Mouse (Mus musculus) midbrain, embryonic 11.5 days (tissue): ENCODE measurements at regions not wholly inside any gene's neighbourhood (a gene's known extent, or its start where the extent isn't known, plus 50 kb on each side); places are given as distances from the start of the nearest gene placed in this dataset.
A peak's percentile ranks its signal among the peaks of the same experiment; 100 is the strongest.

Experiments
- ATAC-seq: fragments of 200-750 bp; cut with Nextera tagmentation; 2 replicates; pipeline ENCODE4 v1.8.0; 2017; ENCODE audit warnings: moderate TSS enrichment, moderate library complexity; ENCODE audit not compliant: low FRiP score
- DNase-seq: peaks from one replicate; pipeline ENCODE4 v3.0.0; 2015; ENCODE audit warnings: low spot score; ENCODE audit errors: missing footprints
- H3K27ac ChIP-seq: fragments of 300-500 bp; sonication (generic); 2 replicates; pipeline ENCODE4 v1.5.1; 2014; ENCODE audit warnings: low read depth, low read length
- H3K27me3 ChIP-seq: fragments of 300-500 bp; sonication (generic); 2 replicates; pipeline ENCODE4 v1.6.1; 2014; ENCODE audit warnings: mild to moderate bottlenecking, low read length, moderate library complexity, mixed read lengths; ENCODE audit not compliant: control insufficient read depth, insufficient read depth
- H3K36me3 ChIP-seq: fragments of 300-500 bp; sonication (generic); 2 replicates; pipeline ENCODE4 v1.6.1; 2014; ENCODE audit warnings: mild to moderate bottlenecking, low read length, moderate library complexity, mixed read lengths; ENCODE audit not compliant: control insufficient read depth, insufficient read depth
- H3K4me1 ChIP-seq: fragments of 300-500 bp; sonication (generic); 2 replicates; pipeline ENCODE4 v1.6.1; 2014; ENCODE audit warnings: low read length; ENCODE audit not compliant: control insufficient read depth, insufficient read depth
- H3K4me2 ChIP-seq: fragments of 300-500 bp; sonication (generic); 2 replicates; pipeline ENCODE4 v1.6.1; 2014; ENCODE audit warnings: mild to moderate bottlenecking, moderate library complexity
- H3K4me3 ChIP-seq: fragments of 300-500 bp; sonication (generic); 2 replicates; pipeline ENCODE4 v1.5.1; 2014; ENCODE audit warnings: low read depth, low read length
- H3K9ac ChIP-seq: fragments of 300-500 bp; sonication (generic); 2 replicates; pipeline ENCODE4 v1.6.1; 2014; ENCODE audit warnings: low read length
- H3K9me3 ChIP-seq: fragments of 300-500 bp; sonication (generic); 2 replicates; pipeline ENCODE4 v1.6.1; 2016; ENCODE audit warnings: low read length; ENCODE audit not compliant: control insufficient read depth
- WGBS: fragments of 180-500 bp; shearing (Covaris S2); extraction: QIAGEN DNeasy Blood & Tissue Kit; methylation state at CpG from one replicate; pipeline ENCODE4 v1.1.7; 2014; 5-methylcytosine and 5-hydroxymethylcytosine counted together

DNA sequence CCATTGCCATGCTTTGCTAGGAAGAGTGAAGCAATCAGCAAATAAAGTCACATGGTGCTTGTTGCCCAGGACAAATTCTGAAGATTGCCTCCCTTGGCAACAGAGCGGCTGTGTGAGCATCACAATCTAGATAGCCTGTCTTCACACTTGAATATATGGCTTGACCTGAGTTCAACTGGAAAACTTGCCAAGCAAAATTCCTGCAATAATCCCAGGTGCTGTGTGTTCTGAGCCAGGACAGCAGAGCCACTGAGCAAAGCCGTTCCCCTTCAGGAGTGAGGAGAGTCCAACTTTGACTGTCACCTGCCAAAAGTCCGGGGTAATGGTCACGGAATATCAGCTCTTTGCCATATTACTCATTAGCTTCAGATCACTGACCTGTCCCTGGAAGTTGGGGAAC lies 176.8 kb upstream of the Irx5 start:
- Histone ChIP-seq H3K27ac (no peak overlapping the region), H3K36me3 (no peaks in the 10 kb centered on the region)
- WGBS: 96% methylated on average over 4 of the region's 4 CpGs

DNA sequence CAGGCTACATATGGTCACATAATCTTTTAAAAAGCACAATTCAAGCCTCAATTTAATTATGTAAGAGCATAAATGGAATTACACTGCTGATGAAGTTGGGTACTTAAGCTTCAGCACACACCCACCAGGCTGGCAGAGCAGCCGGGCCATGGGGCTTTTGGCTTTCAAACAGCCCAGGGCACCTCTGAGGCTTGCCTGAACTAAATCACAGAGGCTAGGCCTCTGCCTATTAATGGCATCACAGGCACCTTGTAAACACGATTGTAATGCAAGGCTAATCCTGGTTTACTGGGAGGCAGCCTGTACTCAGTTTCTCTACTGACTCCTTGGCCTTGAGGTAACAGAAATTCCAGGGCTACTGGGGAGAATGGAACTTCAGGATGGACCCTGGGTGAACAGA lies 178.1 kb upstream of the Irx5 start:
- H3K4me3 ChIP-seq: no peak overlapping the region
- DNase-seq (peak; percentile 26), ATAC-seq (no peak)
- no peak overlapping the region for H3K4me2 ChIP-seq
- no peaks in the 10 kb centered on the region for H3K36me3 ChIP-seq
- no peaks in the 10 kb centered on the region for H3K9me3 ChIP-seq
- no peaks in the 10 kb centered on the region for H3K27me3 ChIP-seq
- no peaks in the 10 kb centered on the region for H3K4me1 ChIP-seq
- no peak overlapping the region for H3K9ac ChIP-seq
- H3K27ac ChIP-seq: no peak overlapping the region
- WGBS: 57% methylated on average over 2 of the region's 2 CpGs

More for the DNA sequence above, 176.8 kb upstream of the Irx5 start:
- DNase-seq (no peak), ATAC-seq (no peak)
- Histone ChIP-seq H3K9ac (no peak overlapping the region), H3K4me3 (no peak overlapping the region), H3K4me1 (no peaks in the 10 kb centered on the region), H3K4me2 (no peak overlapping the region), H3K9me3 (no peaks in the 10 kb centered on the region), H3K27me3 (no peaks in the 10 kb centered on the region)

DNA sequence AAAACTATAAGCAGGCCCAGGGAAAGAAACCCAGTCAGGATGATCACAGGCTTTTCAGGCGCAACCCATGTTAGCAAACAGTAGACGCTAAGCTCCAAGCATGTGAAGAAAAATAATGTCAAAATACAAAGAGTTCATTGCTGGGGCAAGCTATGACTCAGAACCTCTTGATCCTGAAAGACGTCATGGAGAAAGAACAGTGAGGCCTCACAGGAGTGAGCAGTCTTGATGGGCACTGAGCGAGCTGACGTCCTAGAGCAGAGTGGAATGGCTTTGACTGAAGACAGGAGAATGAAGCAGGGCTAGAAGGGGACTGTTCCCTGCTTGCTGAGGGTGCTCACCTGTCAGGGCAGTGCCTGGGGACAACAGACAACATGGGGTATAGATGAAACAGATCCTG lies 181.3 kb upstream of the Irx5 start:
- ATAC-seq (no peak), DNase-seq (peak; percentile 70)
- no peaks in the 10 kb centered on the region for H3K4me1 ChIP-seq
- H3K4me3 ChIP-seq: no peak overlapping the region
- 87% methylated on average over 5 of the region's 5 CpGs for WGBS
- H3K36me3 ChIP-seq: no peaks in the 10 kb centered on the region
- H3K27ac ChIP-seq: no peak overlapping the region
- H3K9ac ChIP-seq: no peak overlapping the region
- no peak overlapping the region for H3K4me2 ChIP-seq
- no peaks in the 10 kb centered on the region for H3K27me3 ChIP-seq
- no peaks in the 10 kb centered on the region for H3K9me3 ChIP-seq

DNA sequence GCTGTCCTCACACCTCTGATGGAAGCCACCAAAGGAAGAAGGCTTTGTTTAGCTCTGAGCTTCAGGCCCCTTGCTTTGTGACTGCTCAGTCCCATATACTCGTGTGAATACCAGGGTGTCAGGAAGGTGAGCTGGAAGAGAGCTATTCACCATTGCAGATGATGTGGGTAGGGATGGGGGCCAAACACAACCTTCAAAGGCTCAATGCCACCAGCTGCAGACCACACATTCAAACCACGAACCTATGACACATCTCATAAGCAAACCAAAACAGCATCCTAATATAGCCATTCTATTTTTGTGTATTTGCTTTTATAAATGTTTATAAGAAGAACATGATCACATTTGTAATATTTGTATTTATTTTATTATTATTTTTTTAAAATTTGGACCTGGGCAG lies 183.3 kb upstream of the Irx5 start:
- no peaks in the 10 kb centered on the region for H3K4me1 ChIP-seq
- H3K27me3 ChIP-seq: no peaks in the 10 kb centered on the region
- no peak overlapping the region for H3K4me2 ChIP-seq
- no peaks in the 10 kb centered on the region for H3K9me3 ChIP-seq
- H3K4me3 ChIP-seq: no peak overlapping the region
- no peak overlapping the region for H3K27ac ChIP-seq
- DNase-seq: peak; percentile 78
- H3K36me3 ChIP-seq: no peaks in the 10 kb centered on the region
- no peak overlapping the region for H3K9ac ChIP-seq
- WGBS: 89% methylated on average over 2 of the region's 2 CpGs
- ATAC-seq: no peak

DNA sequence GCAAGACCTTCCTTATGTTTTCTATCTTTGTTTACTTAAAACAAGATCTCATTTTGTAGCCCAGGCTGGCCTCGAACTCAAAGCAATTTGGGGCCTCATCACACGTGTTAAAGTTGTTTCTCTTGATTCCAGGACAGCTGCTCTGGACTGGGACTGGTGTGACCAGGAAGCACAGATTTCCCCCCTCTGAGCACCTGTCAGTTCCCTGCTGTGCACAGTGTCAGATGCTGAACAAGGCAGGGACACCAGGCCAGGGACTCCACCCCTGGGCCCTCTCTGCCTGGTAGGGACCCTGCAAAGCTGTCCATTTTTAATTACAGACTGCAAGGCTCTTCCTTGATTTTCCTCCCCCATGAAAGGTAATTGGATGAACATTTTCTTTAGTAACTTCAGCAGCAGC lies 185.8 kb upstream of the Irx5 start:
- DNase-seq (no peak), ATAC-seq (no peak)
- 70% methylated on average over 2 of the region's 2 CpGs for WGBS
- H3K4me3 ChIP-seq: no peak overlapping the region
- no peaks in the 10 kb centered on the region for H3K36me3 ChIP-seq
- H3K9me3 ChIP-seq: no peaks in the 10 kb centered on the region
- H3K27ac ChIP-seq: no peak overlapping the region
- H3K27me3 ChIP-seq: no peaks in the 10 kb centered on the region
- H3K4me2 ChIP-seq: no peak overlapping the region
- H3K4me1 ChIP-seq: no peaks in the 10 kb centered on the region; the same call in 1 of the 2 replicates
- H3K9ac ChIP-seq: no peak overlapping the region

DNA sequence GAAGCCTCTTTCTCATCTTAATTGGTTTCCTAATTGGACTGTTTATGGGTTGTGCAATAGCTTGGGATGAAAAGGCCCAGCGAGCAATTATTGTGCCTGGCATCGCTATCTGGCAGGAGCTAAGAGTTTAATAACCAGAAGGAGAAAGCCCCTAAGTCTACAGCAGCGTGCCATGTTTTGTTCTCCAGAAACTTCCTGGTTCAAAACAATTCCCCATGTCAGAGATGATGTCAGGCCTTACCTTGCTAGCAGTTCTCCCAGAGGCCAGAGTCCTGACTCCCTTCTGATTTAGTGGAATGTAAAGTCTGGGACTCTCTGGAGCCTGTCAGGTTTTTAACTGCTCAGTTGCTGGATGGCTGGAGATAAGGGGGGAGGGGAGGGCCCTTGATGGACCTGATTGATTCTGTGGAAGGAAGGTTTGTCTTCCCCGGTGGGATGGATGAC lies 190.1 kb upstream of the Irx5 start:
- no peaks in the 10 kb centered on the region for H3K27me3 ChIP-seq

DNA sequence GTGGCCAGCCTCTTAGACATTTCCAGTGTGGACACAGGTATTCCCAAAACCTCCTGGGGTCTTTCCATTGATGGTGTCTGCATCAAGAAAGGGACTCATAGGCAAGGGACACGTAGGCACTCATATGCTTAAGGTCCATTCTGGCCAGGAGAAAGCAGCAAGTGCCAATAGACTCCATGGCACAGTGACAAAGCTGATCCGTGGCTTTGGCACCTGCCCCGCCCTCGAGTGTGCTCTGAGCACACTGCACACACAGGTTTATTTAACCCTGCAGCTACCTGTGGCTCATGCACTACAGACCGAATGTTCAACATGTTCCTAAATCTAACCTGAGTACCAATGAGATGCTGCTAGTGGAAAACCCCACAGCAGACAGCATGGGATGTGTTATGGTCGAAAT lies 192.1 kb upstream of the Irx5 start:
- no peaks in the 10 kb centered on the region for H3K36me3 ChIP-seq
- DNase-seq (peak; percentile 2), ATAC-seq (no peak)
- no peak overlapping the region for H3K4me3 ChIP-seq
- H3K4me1 ChIP-seq: no peaks in the 10 kb centered on the region; the same call in 1 of the 2 replicates
- H3K4me2 ChIP-seq: no peak overlapping the region
- no peaks in the 10 kb centered on the region for H3K27me3 ChIP-seq
- WGBS: 91% methylated on average over 6 of the region's 6 CpGs
- no peak overlapping the region for H3K9ac ChIP-seq
- no peaks in the 10 kb centered on the region for H3K9me3 ChIP-seq
- H3K27ac ChIP-seq: no peak overlapping the region

More for the DNA sequence above, 190.1 kb upstream of the Irx5 start:
- H3K27ac ChIP-seq: no peak overlapping the region
- no peak overlapping the region for H3K4me3 ChIP-seq
- peak; percentile 84 for DNase-seq
- no peaks in the 10 kb centered on the region for H3K9me3 ChIP-seq
- H3K9ac ChIP-seq: no peak overlapping the region
- no peak for ATAC-seq
- 44% methylated on average over 4 of the region's 4 CpGs for WGBS
- no peaks in the 10 kb centered on the region; the same call in 1 of the 2 replicates for H3K4me1 ChIP-seq
- H3K4me2 ChIP-seq: no peak overlapping the region
- no peaks in the 10 kb centered on the region for H3K36me3 ChIP-seq

DNA sequence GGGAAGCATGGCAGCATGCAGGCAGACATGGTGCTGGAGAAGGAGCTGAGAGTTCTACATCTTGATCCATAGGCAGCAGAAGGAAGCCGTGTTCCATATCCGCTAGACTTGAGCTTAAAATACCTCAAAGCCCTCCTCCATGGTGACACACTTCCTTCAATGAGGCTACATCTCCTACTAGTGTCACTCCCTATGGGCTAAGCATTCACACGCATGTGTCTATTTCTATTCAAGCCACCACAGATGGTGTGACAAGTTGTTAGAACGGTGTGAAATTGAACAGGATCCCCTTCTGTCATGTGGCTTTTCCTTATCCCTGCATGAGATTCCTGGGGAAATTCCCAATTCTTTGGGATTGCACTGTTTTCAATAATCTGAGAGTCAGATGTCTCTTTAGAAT lies 192.9 kb upstream of the Irx5 start:
- Histone ChIP-seq H3K36me3 (no peaks in the 10 kb centered on the region), H3K27me3 (no peaks in the 10 kb centered on the region), H3K9ac (no peak overlapping the region), H3K9me3 (no peaks in the 10 kb centered on the region), H3K27ac (no peak overlapping the region), H3K4me3 (no peak overlapping the region), H3K4me2 (no peak overlapping the region), H3K4me1 (no peaks in the 10 kb centered on the region; the same call in 1 of the 2 replicates)
- ATAC-seq (no peak), DNase-seq (peak; percentile 19)
- 93% methylated on average over 4 of the region's 4 CpGs for WGBS

DNA sequence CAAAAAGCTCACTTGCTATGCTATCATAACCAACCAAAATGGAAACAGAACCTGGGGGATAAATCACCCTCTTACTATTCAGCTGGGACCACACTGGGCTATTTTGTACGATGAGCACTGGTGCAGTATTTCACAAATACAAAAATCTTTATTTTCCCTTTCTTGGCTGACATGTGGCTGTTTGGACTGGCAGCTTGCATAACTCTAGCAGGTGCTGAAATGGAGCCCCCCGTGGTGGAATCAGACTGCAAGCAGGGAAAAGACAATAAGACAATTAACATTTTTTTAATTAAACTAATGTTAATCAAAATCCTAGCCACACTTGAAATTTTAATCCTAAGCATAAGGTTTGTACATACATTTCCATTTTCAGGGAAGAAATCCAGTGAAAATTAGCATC lies 196.4 kb upstream of the Irx5 start:
- WGBS: 82% methylated on average over 2 of the region's 2 CpGs
- Histone ChIP-seq H3K36me3 (no peaks in the 10 kb centered on the region), H3K9ac (no peak overlapping the region), H3K4me1 (peaks cover 3% of the 10 kb centered on the region; the same call in 1 of the 2 replicates), H3K4me3 (no peak overlapping the region), H3K27ac (no peak overlapping the region), H3K4me2 (no peak overlapping the region), H3K27me3 (no peaks in the 10 kb centered on the region), H3K9me3 (no peaks in the 10 kb centered on the region)
- DNase-seq: no peak
- ATAC-seq: no peak

DNA sequence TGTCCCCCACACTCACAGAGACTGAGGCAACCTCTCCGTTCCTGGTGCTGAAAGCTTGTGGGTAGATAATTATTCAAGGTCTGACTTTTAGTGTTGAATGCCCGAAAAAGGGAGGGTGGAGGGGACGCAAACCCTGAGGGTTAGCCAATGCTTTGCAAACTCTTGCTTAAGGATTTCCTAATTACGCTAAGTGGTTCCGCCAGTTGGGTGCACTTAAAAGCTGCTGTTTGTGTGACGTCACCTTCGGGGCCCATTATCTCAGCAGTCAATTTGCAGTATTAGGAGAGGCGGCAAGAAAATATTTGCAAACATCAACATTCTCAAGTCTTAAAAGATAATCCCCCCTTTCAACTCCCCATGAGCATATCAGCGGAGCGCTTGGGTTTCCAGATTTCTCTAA lies 199.2 kb upstream of the Irx5 start:
- DNase-seq: peak; percentile 74
- Histone ChIP-seq H3K9ac (no peak overlapping the region), H3K4me2 (no peak overlapping the region), H3K9me3 (no peaks in the 10 kb centered on the region), H3K27me3 (no peaks in the 10 kb centered on the region), H3K4me1 (peaks cover 3% of the 10 kb centered on the region; the same call in 1 of the 2 replicates), H3K4me3 (no peak overlapping the region), H3K36me3 (no peaks in the 10 kb centered on the region), H3K27ac (no peak overlapping the region)
- 35% methylated on average over 10 of the region's 10 CpGs for WGBS
- no peak for ATAC-seq
